ENCODE assay signal across 23 mouse cellular contexts in genomic region chr1:120759380-120759779, GRCm38 (mm10).
A peak's percentile ranks its signal among the peaks of the same experiment; 100 is the strongest.
DNase-seq lines count a peak whose midpoint lies in the region; ATAC-seq and TF ChIP-seq lines count a peak whose summit lies in the region.
"Had no signal": no experiment of that assay in that cellular context is flagged by ENCODE, and none has a peak within 500 bp of the region (broad histone marks: within the 10 kb centered on the region; RNA-seq: fewer than 3 reads in every experiment).

No protein-coding gene starts in this region.

- no peak overlapping the region for H3K4me2 ChIP-seq in liver, embryonic 11.5 days
- H3K4me2 ChIP-seq: embryonic facial prominence, embryonic 12.5 days; forebrain, embryonic 12.5 days had no signal

- ATAC-seq in liver, embryonic 11.5 days (replicated peaks; ENCODE audit: low FRiP score) = no peak
- ATAC-seq: activated CD4-positive, CD25-positive, alpha-beta regulatory T cell, adult 4 months; forebrain, embryonic 14.5 days; forebrain, embryonic 16.5 days had no signal

- in situ Hi-C loops in ES-E14 (cut with MboI; ENCODE audit: low sequenced_read_pairs in 2 of 2, unreplicated experiment in 2 of 2) = no loop called here

- TF ChIP-seq CTCF in embryonic fibroblast, embryonic 13.5 days (IDR thresholded peaks at IDR 0.05; ENCODE audit: borderline replicate concordance, insufficient read depth, low read length) = no peak

- WGBS in liver, embryonic 11.5 days = 74% methylated on average over 3 of the region's 3 CpGs

- no peak overlapping the region for H3K27ac ChIP-seq in ES-E14 (ENCODE audit: insufficient read depth, low read depth, low read length, poor library complexity, severe bottlenecking)
- peak overlapping the region; percentile 90 for H3K27ac ChIP-seq in embryonic fibroblast, embryonic 13.5 days (ENCODE audit: insufficient read depth, low read length)
- H3K27ac ChIP-seq in liver, embryonic 11.5 days (ENCODE audit: low read depth, low read length) = no peak overlapping the region
- H3K27ac ChIP-seq: embryonic facial prominence, embryonic 10.5 days; embryonic facial prominence, embryonic 12.5 days; forebrain, embryonic 10.5 days; forebrain, embryonic 12.5 days had no signal

- H3K4me3 ChIP-seq in ES-E14 (ENCODE audit: insufficient read depth in 1 of 2, low read depth in 1 of 2, low read length in 2 of 2, poor library complexity in 1 of 2, severe bottlenecking in 1 of 2) = no peak overlapping the region
- H3K4me3 ChIP-seq in embryonic fibroblast, embryonic 13.5 days (ENCODE audit: insufficient read depth, low read length) = no peak overlapping the region
- H3K4me3 ChIP-seq in liver, embryonic 11.5 days (ENCODE audit: low read depth, low read length) = no peak overlapping the region
- H3K4me3 ChIP-seq: embryonic facial prominence, embryonic 10.5 days; embryonic facial prominence, embryonic 12.5 days; erythroblast, embryonic 14.5 days; forebrain, embryonic 10.5 days; forebrain, embryonic 12.5 days had no signal

- H3K9me3 ChIP-seq in ES-E14 (ENCODE audit: control insufficient read depth, insufficient read depth, low read depth, low read length) = no peaks in the 10 kb centered on the region
- no peaks in the 10 kb centered on the region for H3K9me3 ChIP-seq in liver, embryonic 11.5 days (ENCODE audit: control insufficient read depth, low read length)
- H3K9me3 ChIP-seq: embryonic facial prominence, embryonic 10.5 days; embryonic facial prominence, embryonic 12.5 days; forebrain, embryonic 10.5 days; forebrain, embryonic 12.5 days had no signal

- no peak overlapping the region for H3K9ac ChIP-seq in ES-E14 (ENCODE audit: insufficient read depth, low read depth, low read length, poor library complexity, severe bottlenecking)
- no peak overlapping the region for H3K9ac ChIP-seq in liver, embryonic 11.5 days (ENCODE audit: low read depth, low read length)
- H3K9ac ChIP-seq: embryonic facial prominence, embryonic 12.5 days; forebrain, embryonic 12.5 days had no signal

- no peak for TF ChIP-seq POLR2A in embryonic fibroblast, embryonic 13.5 days (IDR thresholded peaks at IDR 0.05; ENCODE audit: low read depth, low read length)

- peak; percentile 65 for DNase-seq in heart, adult 11 months
- no peak for DNase-seq in heart, adult 9 months (ENCODE audit: low spot score in 2 of 2)
- DNase-seq in ES-E14 (ENCODE audit: low read depth, low spot score) (peak; percentile 41), WW6 (ENCODE audit: low read depth, low spot score) (peak; percentile 16)
- no peak for DNase-seq in adrenal gland, adult (ENCODE audit: inconsistent age in 2 of 2, low spot score in 1 of 2)
- no peak for DNase-seq in liver, embryonic 11.5 days (ENCODE audit: low spot score)
- DNase-seq in right cerebral cortex, adult 2 months (ENCODE audit: low spot score in 2 of 2) = no peak
- DNase-seq: adrenal gland, postnatal 10 days; adrenal gland, postnatal 25 days; cerebellum, adult 11 months; cerebellum, adult 2 months; cerebellum, adult 9-10 months; cerebellum, postnatal 10 days; cerebellum, postnatal 25 days had no signal

- H3K36me3 ChIP-seq in ES-E14 (ENCODE audit: control insufficient read depth, insufficient read depth, low read length, poor library complexity, severe bottlenecking) = no peaks in the 10 kb centered on the region
- H3K36me3 ChIP-seq in liver, embryonic 11.5 days (ENCODE audit: control insufficient read depth, insufficient read depth, low read length) = no peaks in the 10 kb centered on the region
- H3K36me3 ChIP-seq: embryonic facial prominence, embryonic 10.5 days; embryonic facial prominence, embryonic 12.5 days; forebrain, embryonic 10.5 days; forebrain, embryonic 12.5 days had no signal

- no peaks in the 10 kb centered on the region for H3K27me3 ChIP-seq in liver, embryonic 11.5 days (replicated peaks; ENCODE audit: control insufficient read depth, insufficient read depth, low read length)
- H3K27me3 ChIP-seq: embryonic facial prominence, embryonic 12.5 days; forebrain, embryonic 12.5 days had no signal

- peaks cover 4 to 14% of the 10 kb centered on the region in 2 experiments; a peak in 3 of 4 replicates for H3K4me1 ChIP-seq in ES-E14 (ENCODE audit: control insufficient read depth in 2 of 2, insufficient read depth in 2 of 2, low read length in 2 of 2, poor library complexity in 1 of 2)
- H3K4me1 ChIP-seq in embryonic fibroblast, embryonic 13.5 days (ENCODE audit: control insufficient read depth, insufficient read depth, low read length) = peaks cover 20% of the 10 kb centered on the region
- H3K4me1 ChIP-seq in liver, embryonic 11.5 days (replicated peaks; ENCODE audit: control insufficient read depth, insufficient read depth, low read length) = no peaks in the 10 kb centered on the region
- H3K4me1 ChIP-seq: forebrain, embryonic 12.5 days had no signal

TF ChIP-seq in ES-E14, 5 proteins besides CTCF, POLR2A, EP300 and RAD21:
- TF ChIP-seq ZC3H11A (IDR thresholded peaks at IDR 0.05; ENCODE audit: borderline replicate concordance, low read depth, low read length) (no peak), CHD2 (IDR thresholded peaks at IDR 0.05; ENCODE audit: low read depth, low read length) (no peak), HCFC1 (IDR thresholded peaks at IDR 0.05; ENCODE audit: borderline replicate concordance, insufficient read depth, low read length) (no peak)
TF ChIP-seq in ES-E14: peak in this region for 0.

Comparison
In these comparisons a context has a peak if more than half of its experiments do, and no peak if none do; other contexts are left out.
1. DNase-seq: peak in heart, adult 11 months (single experiment), ES-E14 (single experiment) and WW6 (single experiment); none in heart, adult 9 months (0 of 2), adrenal gland, adult (0 of 2), liver, embryonic 11.5 days (single experiment) and right cerebral cortex, adult 2 months (0 of 2).